Mouse (Mus musculus) liver, embryonic 15.5 days (tissue): ENCODE measurements around the gene Ghrhr. TPM values are rescaled to one million over a fixed set of nuclear protein-coding genes. Genes with fewer than 3 reads are reported as not detected.

ENCODE experiments used
- ATAC-seq: fragments of 200-750 bp; cut with Nextera tagmentation; 2 replicates; pipeline ENCODE4 v1.8.0; 2017; ENCODE audit warnings: moderate number of reproducible peaks, mild to moderate bottlenecking, moderate library complexity; ENCODE audit not compliant: insufficient read depth
- H3K27ac ChIP-seq: fragments of 300-500 bp; sonication (generic); replicated peaks from 2 replicates; pipeline ENCODE4 v1.5.1; 2015; ENCODE audit warnings: mild to moderate bottlenecking, inconsistent platforms
- H3K27me3 ChIP-seq: fragments of 300-500 bp; sonication (generic); 2 replicates; pipeline ENCODE4 v1.6.1; 2015; ENCODE audit warnings: mild to moderate bottlenecking, inconsistent platforms
- H3K36me3 ChIP-seq: fragments of 300-500 bp; sonication (generic); replicated peaks from 2 replicates; pipeline ENCODE4 v1.6.1; 2015; ENCODE audit warnings: moderate library complexity, mild to moderate bottlenecking, inconsistent platforms
- H3K4me1 ChIP-seq: fragments of 300-500 bp; sonication (generic); replicated peaks from 2 replicates; pipeline ENCODE4 v1.6.1; 2015; ENCODE audit warnings: inconsistent platforms
- H3K4me2 ChIP-seq: fragments of 300-500 bp; sonication (generic); 2 replicates; pipeline ENCODE4 v1.6.1; 2015; ENCODE audit warnings: moderate library complexity, mild to moderate bottlenecking, inconsistent platforms
- H3K4me3 ChIP-seq: fragments of 300-500 bp; sonication (generic); replicated peaks from 2 replicates; pipeline ENCODE4 v1.5.1; 2015; ENCODE audit warnings: mild to moderate bottlenecking, inconsistent platforms
- H3K9ac ChIP-seq: fragments of 300-500 bp; sonication (generic); 2 replicates; pipeline ENCODE4 v1.6.1; 2015; ENCODE audit warnings: moderate library complexity, mild to moderate bottlenecking, inconsistent platforms
- H3K9me3 ChIP-seq: fragments of 300-500 bp; sonication (generic); replicated peaks from 2 replicates; pipeline ENCODE4 v1.6.1; 2016; ENCODE audit warnings: inconsistent platforms
- WGBS: fragments of 180-500 bp; shearing (Covaris S2); methylation state at CpG from one replicate; pipeline ENCODE4 v1.1.7; 2015; ENCODE audit warnings: mixed read lengths; ENCODE audit not compliant: insufficient replicate concordance; 5-methylcytosine and 5-hydroxymethylcytosine counted together
- polyA plus RNA-seq: library from polyadenylated mRNA; unstranded; fragments of >200 nt; fragmentation: Nextera tagmentation; extraction: Ambion mirVana; gene quantifications from 2 replicates; pipeline ENCODE4 v1.2.1, GENCODE M21; 2015

Ghrhr gene
- polyA plus RNA-seq, 1 experiment from 2014 or later: 0.08 TPM

DNA sequence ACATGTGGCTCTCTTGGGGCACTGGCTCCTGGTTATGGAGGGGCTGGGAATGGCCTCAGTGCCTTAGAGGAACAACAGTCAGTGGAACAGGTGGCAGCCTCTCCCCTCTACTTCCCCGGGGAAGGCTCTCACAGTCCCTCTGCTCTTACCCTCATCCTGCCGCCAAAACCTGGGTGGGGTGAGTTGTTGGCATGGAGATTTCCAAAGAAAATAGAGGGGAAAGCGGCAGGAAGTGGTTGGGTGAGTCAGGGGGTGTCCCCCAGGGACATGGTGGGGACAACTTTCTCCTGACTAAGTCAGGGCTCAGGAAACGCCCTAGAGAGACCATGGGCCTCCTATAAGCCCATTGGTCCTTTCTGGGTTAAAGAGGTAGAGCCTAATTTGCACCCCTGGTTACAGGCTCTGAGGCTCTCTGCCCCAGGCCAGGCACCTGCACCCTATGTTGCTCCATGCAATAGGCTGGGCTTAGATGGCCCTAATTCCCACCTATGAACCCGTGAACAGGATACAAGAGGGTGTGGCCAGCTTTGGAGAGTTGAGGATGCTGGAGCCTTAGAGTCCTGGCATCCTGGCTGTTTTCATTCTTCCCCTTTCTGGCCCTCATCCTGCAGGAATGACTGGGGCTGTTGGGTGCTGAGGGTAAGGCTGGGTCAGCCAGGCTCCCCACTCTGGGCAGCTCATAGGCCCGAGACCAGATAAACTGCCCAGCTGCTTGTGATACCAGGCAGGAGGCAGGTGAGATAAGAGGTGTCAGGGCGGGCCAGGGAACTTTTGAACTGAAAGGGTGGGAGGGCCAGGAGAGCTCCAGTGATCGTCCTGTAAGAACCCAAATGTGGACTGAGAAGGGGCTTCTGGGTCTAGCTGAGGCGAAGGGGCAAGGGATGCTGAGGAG, 36.9 kb upstream of the Ghrhr start:
- peak; percentile 89 for ATAC-seq
- peak overlapping the region; percentile 79 for H3K4me2 ChIP-seq
- peak overlapping the region; percentile 67 for H3K9ac ChIP-seq
- peak overlapping the region; percentile 60 for H3K4me3 ChIP-seq
- 26% methylated on average over 9 of the region's 9 CpGs for WGBS
- H3K9me3 ChIP-seq: no peaks in the 10 kb centered on the region
- peaks cover 98% of the 10 kb centered on the region for H3K4me1 ChIP-seq
- H3K27ac ChIP-seq: peak overlapping the region; percentile 88
- no peaks in the 10 kb centered on the region for H3K27me3 ChIP-seq
- peaks cover 18% of the 10 kb centered on the region; the same call in 1 of the 2 replicates for H3K36me3 ChIP-seq

DNA sequence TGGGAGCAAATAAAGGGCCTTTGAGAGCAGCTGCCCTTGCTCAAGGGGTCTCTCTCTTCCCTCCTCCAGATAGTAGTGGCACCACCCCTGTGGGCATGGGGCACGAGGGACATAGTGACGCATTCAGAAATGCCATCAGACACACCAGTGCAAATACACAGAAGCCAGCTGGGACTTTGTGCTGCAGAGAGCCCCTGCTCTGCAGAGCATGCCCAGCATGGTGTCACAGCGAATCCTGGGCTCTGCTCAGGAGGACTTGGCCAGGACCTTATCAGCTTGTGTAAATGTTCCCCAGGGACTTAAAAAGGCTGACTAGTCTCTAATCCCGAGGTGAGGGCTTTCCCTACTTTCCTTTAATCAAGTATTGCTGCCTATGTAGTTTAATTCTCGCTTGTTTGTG, 34.4 kb upstream of the Ghrhr start:
- Histone ChIP-seq H3K9me3 (no peaks in the 10 kb centered on the region), H3K9ac (peak overlapping the region; percentile 67), H3K27ac (peak overlapping the region; percentile 88), H3K27me3 (no peaks in the 10 kb centered on the region), H3K4me2 (peak overlapping the region; percentile 79), H3K4me1 (peaks cover 98% of the 10 kb centered on the region), H3K4me3 (peak overlapping the region; percentile 46; the same call in 1 of the 2 replicates), H3K36me3 (peaks cover 36% of the 10 kb centered on the region)
- ATAC-seq: no peak
- 28% methylated on average over 5 of the region's 5 CpGs for WGBS

DNA sequence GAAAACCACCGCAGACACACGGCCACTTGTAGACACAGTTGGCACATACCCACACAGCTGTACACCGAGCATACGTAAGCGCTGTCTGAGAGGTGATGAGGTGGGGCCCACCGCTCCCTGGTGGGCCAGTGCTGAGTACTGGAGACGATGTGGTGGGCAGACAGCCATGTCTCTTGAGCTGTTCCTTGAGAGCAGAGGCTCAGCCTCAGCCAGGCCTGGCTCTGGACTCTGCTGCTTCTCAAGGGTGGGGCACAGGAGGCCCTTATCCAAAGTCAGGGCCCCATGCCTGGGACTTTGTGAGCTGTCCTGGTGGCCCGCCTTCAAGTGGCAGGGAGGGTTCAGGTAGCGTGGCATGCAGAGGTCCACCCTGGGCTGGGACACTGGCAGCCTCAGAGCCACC, 33.8 kb upstream of the Ghrhr start:
- H3K4me1 ChIP-seq: peaks cover 98% of the 10 kb centered on the region
- H3K36me3 ChIP-seq: peaks cover 42% of the 10 kb centered on the region
- peak overlapping the region; percentile 79 for H3K4me2 ChIP-seq
- peak overlapping the region; percentile 87 for H3K27ac ChIP-seq
- 53% methylated on average over 9 of the region's 9 CpGs for WGBS
- H3K4me3 ChIP-seq: peak overlapping the region; percentile 46
- no peaks in the 10 kb centered on the region for H3K9me3 ChIP-seq
- H3K9ac ChIP-seq: peak overlapping the region; percentile 62
- ATAC-seq: peak; percentile 63
- no peaks in the 10 kb centered on the region for H3K27me3 ChIP-seq

DNA sequence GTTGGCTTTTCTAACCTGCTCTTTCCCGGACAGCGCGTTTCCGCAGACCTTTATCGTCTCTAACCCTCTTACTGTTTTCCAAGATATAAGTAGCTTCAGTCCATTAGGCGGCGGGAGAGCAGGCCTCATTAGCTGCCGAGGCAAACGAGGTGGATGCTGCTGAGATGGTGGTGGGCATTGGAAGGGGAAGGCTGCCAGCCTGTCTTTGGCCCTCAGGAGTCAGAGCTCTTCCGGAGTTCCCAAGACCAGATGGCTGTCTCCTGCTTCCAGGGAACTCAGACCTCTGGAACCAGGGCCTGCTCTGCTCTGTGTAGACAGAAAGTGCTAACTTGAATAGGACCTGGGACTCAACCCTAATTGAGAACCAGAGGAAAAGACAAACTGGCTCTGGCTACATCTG, 32.6 kb upstream of the Ghrhr start:
- Histone ChIP-seq H3K27me3 (no peaks in the 10 kb centered on the region), H3K27ac (peak overlapping the region; percentile 87; the same call in 1 of the 2 replicates), H3K4me1 (peaks cover 98% of the 10 kb centered on the region), H3K4me2 (no peak overlapping the region), H3K9me3 (no peaks in the 10 kb centered on the region), H3K9ac (no peak overlapping the region; the same call in 1 of the 2 replicates), H3K4me3 (no peak overlapping the region), H3K36me3 (peaks cover 52% of the 10 kb centered on the region)
- no peak for ATAC-seq
- 85% methylated on average over 10 of the region's 10 CpGs for WGBS

DNA sequence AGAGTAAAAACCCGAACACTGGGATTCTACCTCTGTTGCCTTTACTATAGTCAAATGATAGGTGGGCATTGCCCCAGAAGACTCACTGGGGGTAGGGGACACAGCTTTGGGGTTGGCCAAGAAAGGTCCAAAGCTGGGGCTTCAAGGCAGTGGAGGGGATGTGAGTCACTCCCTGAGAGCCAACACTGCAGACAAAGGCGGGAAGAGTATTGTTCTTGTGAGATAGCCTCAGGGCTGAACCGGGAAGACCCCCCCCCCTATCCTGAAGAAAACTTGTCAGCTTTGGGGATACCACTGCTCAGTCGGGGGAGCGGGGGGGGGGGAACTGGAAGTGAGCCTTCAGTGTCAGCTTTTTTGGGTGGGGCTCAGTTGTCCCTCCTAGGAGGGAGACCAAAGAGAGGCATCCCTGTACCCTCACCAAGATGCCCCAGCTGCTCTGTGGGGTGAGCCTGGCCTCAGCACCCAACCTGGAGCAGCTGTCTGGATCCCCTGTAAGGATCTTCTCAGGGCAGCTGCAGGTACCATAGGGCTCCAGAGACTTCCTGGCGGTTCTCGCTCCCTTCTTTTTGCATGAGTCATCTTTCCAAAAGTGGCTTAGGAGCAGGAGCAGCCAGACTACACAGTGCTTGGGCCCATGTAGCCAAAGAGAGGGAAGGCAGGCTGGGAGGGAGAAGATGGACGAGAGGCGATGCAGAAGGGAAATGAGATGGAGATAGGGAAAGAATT, 31.6 kb upstream of the Ghrhr start:
- no peaks in the 10 kb centered on the region for H3K9me3 ChIP-seq
- no peak overlapping the region for H3K9ac ChIP-seq
- H3K4me2 ChIP-seq: no peak overlapping the region
- 73% methylated on average over 9 of the region's 9 CpGs for WGBS
- H3K27ac ChIP-seq: peak overlapping the region; percentile 87
- H3K4me1 ChIP-seq: peaks cover 98% of the 10 kb centered on the region
- no peak for ATAC-seq
- H3K36me3 ChIP-seq: peaks cover 58% of the 10 kb centered on the region
- no peaks in the 10 kb centered on the region for H3K27me3 ChIP-seq
- H3K4me3 ChIP-seq: no peak overlapping the region

DNA sequence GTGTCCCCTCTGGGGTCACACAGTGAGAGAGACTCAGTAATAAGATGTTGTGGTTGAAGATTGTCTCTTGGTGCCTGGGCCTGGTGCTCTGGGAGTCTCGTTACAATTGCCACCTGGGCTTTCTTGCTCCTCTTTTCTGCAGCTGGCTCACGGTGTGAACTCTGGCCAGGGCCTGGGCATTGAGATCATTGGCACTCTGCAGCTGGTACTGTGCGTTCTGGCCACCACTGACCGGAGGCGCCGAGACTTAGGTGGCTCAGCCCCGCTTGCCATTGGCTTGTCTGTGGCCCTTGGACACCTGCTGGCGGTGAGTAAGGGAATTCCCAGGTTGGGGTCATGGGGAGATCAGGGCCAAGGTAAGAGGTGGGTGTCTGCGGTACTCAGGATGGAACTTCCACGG, 30.8 kb upstream of the Ghrhr start:
- Histone ChIP-seq H3K4me3 (no peak overlapping the region), H3K4me2 (no peak overlapping the region), H3K9ac (no peak overlapping the region), H3K27ac (peak overlapping the region; percentile 51; the same call in 1 of the 2 replicates), H3K27me3 (no peaks in the 10 kb centered on the region), H3K36me3 (peaks cover 58% of the 10 kb centered on the region), H3K4me1 (peaks cover 90% of the 10 kb centered on the region), H3K9me3 (no peaks in the 10 kb centered on the region)
- no peak for ATAC-seq
- 89% methylated on average over 10 of the region's 10 CpGs for WGBS

DNA sequence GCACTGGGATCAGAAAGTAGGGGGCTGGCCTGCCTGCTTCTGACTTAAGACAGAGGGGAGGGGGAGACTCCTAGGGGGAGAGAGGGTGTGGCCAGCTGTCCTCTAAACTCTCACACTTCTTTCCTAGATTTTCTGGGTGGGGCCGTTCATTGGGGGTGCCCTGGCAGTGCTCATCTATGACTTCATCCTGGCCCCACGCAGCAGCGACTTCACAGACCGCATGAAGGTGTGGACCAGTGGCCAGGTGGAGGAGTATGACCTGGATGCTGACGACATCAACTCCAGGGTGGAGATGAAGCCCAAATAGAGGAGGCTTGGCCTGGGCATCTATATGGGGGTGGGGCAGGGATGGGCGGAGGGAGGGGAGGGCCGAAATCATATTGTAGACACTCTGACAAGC, 29.6 kb upstream of the Ghrhr start:
- Histone ChIP-seq H3K27ac (0 out of 2 replicates have a peak overlapping the region, but pooled peaks have one; percentile 56), H3K36me3 (peaks cover 58% of the 10 kb centered on the region), H3K4me1 (peaks cover 78% of the 10 kb centered on the region), H3K9ac (no peak overlapping the region), H3K4me2 (no peak overlapping the region), H3K4me3 (no peak overlapping the region), H3K9me3 (no peaks in the 10 kb centered on the region), H3K27me3 (no peaks in the 10 kb centered on the region)
- 72% methylated on average over 7 of the region's 7 CpGs for WGBS
- ATAC-seq: no peak

DNA sequence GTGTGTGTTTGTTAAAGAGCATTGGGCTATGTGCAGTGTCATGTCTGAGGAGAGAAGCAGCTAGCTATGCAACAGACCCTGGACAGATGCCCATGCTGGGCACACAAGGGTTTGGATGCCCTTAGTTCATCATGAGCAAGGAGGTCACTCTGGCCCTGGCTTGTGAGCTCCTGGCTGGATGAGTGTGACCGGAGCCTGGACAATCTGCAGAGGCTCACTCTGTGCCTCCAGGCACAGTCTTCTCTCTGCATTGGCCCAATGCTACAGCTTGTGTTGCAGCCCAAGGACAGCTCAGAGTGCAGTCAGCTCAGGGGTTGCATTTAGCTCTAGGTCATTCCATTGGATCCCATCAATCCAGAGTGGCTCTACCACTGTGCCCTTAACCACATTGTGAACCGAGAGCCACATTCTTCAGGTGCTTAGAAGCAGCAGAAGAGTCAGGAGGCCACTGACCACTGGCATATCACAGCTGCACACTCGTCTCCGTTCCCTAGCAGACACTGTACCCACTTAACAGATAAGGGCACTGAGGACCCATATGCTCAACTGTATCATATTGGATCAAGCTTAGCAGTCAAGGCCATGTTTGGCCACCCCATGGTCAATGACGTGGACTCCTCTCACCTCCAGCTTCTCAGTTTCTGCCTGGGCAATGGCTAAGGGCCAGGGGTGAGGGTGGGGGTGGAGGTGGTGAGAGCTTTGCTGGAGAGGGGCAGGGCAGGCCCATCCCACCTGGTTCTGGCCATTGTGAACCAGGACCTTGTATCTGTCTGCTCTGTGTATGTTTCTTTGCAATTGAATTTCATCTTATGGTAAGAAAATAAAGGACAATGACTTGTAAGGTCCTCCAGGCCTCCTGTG, 28.2 kb upstream of the Ghrhr start:
- 44% methylated on average over 5 of the region's 5 CpGs for WGBS
- Histone ChIP-seq H3K9ac (peak overlapping the region; percentile 26; the same call in 1 of the 2 replicates), H3K36me3 (peaks cover 50% of the 10 kb centered on the region), H3K27ac (peak overlapping the region; percentile 56), H3K9me3 (no peaks in the 10 kb centered on the region), H3K27me3 (no peaks in the 10 kb centered on the region), H3K4me3 (no peak overlapping the region), H3K4me2 (peak overlapping the region; percentile 24), H3K4me1 (peaks cover 64% of the 10 kb centered on the region)
- peak; percentile 68 for ATAC-seq

DNA sequence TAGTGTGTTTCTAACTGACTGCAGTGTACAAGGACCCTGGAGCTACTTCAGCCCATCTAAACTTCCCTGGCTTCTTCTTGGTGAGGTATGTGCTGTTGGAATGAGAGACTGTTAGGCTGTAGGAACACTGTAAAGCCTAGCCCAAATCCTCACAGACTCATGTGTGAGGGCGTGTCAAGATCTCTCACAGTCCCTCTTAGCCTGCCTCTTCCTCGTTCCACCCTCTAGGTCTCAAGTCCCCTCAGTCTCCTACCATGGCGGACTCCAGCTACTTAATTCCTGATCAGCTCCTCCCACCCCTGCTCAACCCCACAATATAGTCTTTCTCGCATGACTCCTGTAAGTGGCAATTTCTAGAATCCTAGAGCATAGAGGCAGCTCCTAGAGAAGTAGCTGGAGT, 26.9 kb upstream of the Ghrhr start:
- Histone ChIP-seq H3K9ac (no peak overlapping the region), H3K27me3 (no peaks in the 10 kb centered on the region), H3K27ac (peak overlapping the region; percentile 56; the same call in 1 of the 2 replicates), H3K36me3 (peaks cover 40% of the 10 kb centered on the region), H3K4me2 (no peak overlapping the region), H3K4me1 (peaks cover 54% of the 10 kb centered on the region), H3K4me3 (no peak overlapping the region), H3K9me3 (no peaks in the 10 kb centered on the region)
- WGBS: 59% methylated on average over 4 of the region's 4 CpGs
- no peak for ATAC-seq

DNA sequence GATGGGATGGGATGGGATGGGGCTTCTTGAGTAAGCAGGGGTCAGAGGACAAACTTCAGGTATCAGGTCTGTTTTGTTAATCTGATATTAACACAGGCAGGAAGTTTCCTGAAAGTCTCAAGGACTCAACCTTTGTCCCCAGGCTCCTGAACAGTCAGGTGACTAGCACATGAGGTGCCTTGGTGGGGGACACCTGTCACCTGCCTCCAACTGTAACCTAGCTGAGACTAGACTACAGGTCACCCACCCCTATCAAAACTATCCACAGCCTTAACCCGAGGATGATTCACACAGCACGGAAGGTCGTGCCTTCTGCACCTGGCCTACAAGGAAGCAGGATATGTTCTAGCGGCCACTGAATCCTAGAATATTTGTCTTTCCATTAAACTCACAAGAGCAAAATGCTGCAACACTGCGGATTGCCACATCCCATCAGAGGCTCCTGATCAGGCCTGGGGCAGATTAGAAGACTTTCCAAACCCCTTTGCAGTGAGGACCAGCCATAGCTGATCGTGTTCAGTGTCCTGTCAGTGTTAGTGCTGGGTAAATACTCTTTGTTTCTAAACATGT, 25.6 kb upstream of the Ghrhr start:
- Histone ChIP-seq H3K4me2 (no peak overlapping the region), H3K36me3 (peaks cover 35% of the 10 kb centered on the region), H3K27me3 (no peaks in the 10 kb centered on the region), H3K9ac (no peak overlapping the region), H3K9me3 (no peaks in the 10 kb centered on the region), H3K4me1 (peaks cover 54% of the 10 kb centered on the region), H3K4me3 (no peak overlapping the region), H3K27ac (0 out of 2 replicates have a peak overlapping the region, but pooled peaks have one; percentile 1)
- WGBS: 81% methylated on average over 6 of the region's 6 CpGs
- no peak for ATAC-seq
